Mouse (Mus musculus) c-Kit-positive CD71-positive TER-119-negative erythroid progenitor cells, embryonic 14.5 days (primary cell): Measurements from ENCODE around the gene Dgkz.

Experiments
- DNase-seq: peaks from one replicate; pipeline ENCODE4 v3.0.0-alpha.2; 2013; ENCODE audit warnings: low read depth

The Dgkz gene

GRCm38 (mm10) chr2:91917096-91917495, 58.6 kb downstream of the Dgkz start:
- no peak for DNase-seq

- no peak for DNase-seq
Measured at GRCm38 (mm10) chr2:91916346-91916977, 59.2 kb downstream of the Dgkz start.

- no peak for DNase-seq
Measured at GRCm38 (mm10) chr2:91913328-91914110, 62.1 kb downstream of the Dgkz start.

GRCm38 (mm10) chr2:91912616-91913015, 63.0 kb downstream of the Dgkz start:
- DNase-seq, result no peak

GRCm38 (mm10) chr2:91906141-91906540, 69.5 kb downstream of the Dgkz start:
- no peak for DNase-seq

GRCm38 (mm10) chr2:91904618-91905307, 70.9 kb downstream of the Dgkz start:
- no peak for DNase-seq

GRCm38 (mm10) chr2:91903171-91903925, 72.3 kb downstream of the Dgkz start:
- DNase-seq, result no peak

GRCm38 (mm10) chr2:91902336-91902735, 73.3 kb downstream of the Dgkz start:
- DNase-seq, result no peak

GRCm38 (mm10) chr2:91900431-91900830, 75.2 kb downstream of the Dgkz start:
- DNase-seq, result no peak

- no peak for DNase-seq
Measured at GRCm38 (mm10) chr2:91899141-91899540, 76.5 kb downstream of the Dgkz start.

- no peak for DNase-seq
Measured at GRCm38 (mm10) chr2:91897968-91898367, 77.7 kb downstream of the Dgkz start.

GRCm38 (mm10) chr2:91895401-91895800, 80.3 kb downstream of the Dgkz start:
- no peak for DNase-seq

GRCm38 (mm10) chr2:91894716-91895115, 80.9 kb downstream of the Dgkz start:
- no peak for DNase-seq

GRCm38 (mm10) chr2:91884616-91885015, 91.0 kb downstream of the Dgkz start:
- no peak for DNase-seq

- no peak for DNase-seq
Measured at GRCm38 (mm10) chr2:91883961-91884360, 91.7 kb downstream of the Dgkz start.
